Comparison of ENCODE assay signal across 8 mouse cellular contexts in the genomic region with DNA sequence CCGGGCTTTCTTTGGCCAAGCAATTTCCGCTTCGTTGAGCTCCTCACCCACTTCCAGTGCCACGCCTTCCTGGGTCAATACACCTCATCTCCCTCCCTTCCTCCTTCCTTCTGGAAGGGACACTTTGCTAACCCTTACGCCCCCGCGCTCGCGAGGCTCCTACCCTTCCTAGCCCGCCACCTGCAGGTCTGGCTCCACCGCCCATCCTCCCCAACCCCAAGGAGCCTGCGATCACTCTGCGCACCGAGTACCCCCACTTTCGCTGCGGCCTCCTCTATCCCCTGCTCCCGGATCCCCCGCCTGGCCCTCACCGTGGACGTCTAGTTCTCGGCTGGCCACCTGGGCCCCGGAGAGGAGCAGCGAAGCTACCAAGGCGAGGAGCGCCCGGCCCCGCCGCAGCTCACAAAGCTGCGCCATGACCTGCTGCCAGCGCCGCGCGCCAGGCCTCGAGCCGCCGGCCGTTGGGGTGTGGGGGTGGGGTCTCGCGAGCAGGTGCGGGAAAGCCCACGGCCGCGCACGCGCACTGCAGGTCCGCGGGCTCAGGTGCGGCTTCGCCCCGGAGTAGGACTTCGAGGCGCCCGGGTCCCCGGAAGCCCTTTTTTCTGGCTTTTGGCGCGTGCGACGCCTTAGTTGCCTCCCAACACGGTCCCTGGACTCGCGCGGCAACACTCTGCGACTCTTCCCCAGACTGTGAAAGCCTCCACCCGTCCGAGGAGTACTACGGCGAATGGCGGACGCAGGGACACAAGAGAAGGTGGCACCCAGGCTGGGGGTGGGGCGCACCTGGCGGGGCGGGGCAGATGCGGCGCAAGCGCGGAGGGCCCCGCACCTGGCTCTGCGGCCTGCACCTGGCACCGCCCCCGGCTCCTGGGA. TPM values are rescaled to one million over a fixed set of nuclear protein-coding genes. Genes with fewer than 3 reads are reported as not detected.
DNase-seq lines count a peak whose midpoint lies in the region; ATAC-seq and TF ChIP-seq lines count a peak whose summit lies in the region.

A gene (minus strand): TSS at position 712 of the 873 bp plus-strand sequence.

- H3K4me2 ChIP-seq in intestine, embryonic 16.5 days (ENCODE audit: low read depth, low read length), result peak within 1 kb of the TSS; percentile 90
- H3K4me2 ChIP-seq in limb, embryonic 13.5 days (replicated peaks), result peak within 1 kb of the TSS; percentile 98
- peak within 1 kb of the TSS; percentile 98 for H3K4me2 ChIP-seq in midbrain, embryonic 15.5 days
- peak within 1 kb of the TSS; percentile 74 for H3K4me2 ChIP-seq in stomach, embryonic 14.5 days (replicated peaks; ENCODE audit: low read depth, low read length)

- peak; percentile 62 for DNase-seq in gastrocnemius, adult 2 months
- DNase-seq in gastrocnemius, postnatal 36 days, result no peak
- DNase-seq in brain, adult 2 months (ENCODE audit: low read depth, low spot score), result peak; percentile 76
- peak; percentile 24 for DNase-seq in gastrocnemius, postnatal 25 days

- peak; percentile 44 for TF ChIP-seq CTCF in gastrocnemius, adult 2 months (IDR thresholded peaks at IDR 0.05)

- peaks cover 28% of the 10 kb centered on the region for H3K4me1 ChIP-seq in intestine, embryonic 16.5 days (ENCODE audit: control insufficient read depth, insufficient read depth, low read length)
- H3K4me1 ChIP-seq in limb, embryonic 13.5 days, result peaks cover 29% of the 10 kb centered on the region
- H3K4me1 ChIP-seq in midbrain, embryonic 15.5 days, result peaks cover 19% of the 10 kb centered on the region
- H3K4me1 ChIP-seq in stomach, embryonic 14.5 days (ENCODE audit: control insufficient read depth, insufficient read depth, low read length), result peaks cover 14% of the 10 kb centered on the region; the same call in 1 of the 2 replicates

- H3K27me3 ChIP-seq in intestine, embryonic 16.5 days (replicated peaks; ENCODE audit: control insufficient read depth, insufficient read depth, low read length), result no peaks in the 10 kb centered on the region
- peaks cover 36% of the 10 kb centered on the region for H3K27me3 ChIP-seq in limb, embryonic 13.5 days
- peaks cover 32% of the 10 kb centered on the region for H3K27me3 ChIP-seq in midbrain, embryonic 15.5 days (replicated peaks)
- 0 out of 2 replicates have a peak, but pooled peaks cover 6% of the 10 kb centered on the region for H3K27me3 ChIP-seq in stomach, embryonic 14.5 days (ENCODE audit: control insufficient read depth, insufficient read depth, low read length)

- H3K9ac ChIP-seq in intestine, embryonic 16.5 days (ENCODE audit: low read depth, low read length), result peak within 1 kb of the TSS; percentile 91
- peak within 1 kb of the TSS; percentile 74 for H3K9ac ChIP-seq in limb, embryonic 13.5 days
- H3K9ac ChIP-seq in midbrain, embryonic 15.5 days, result peak within 1 kb of the TSS; percentile 78
- H3K9ac ChIP-seq in stomach, embryonic 14.5 days (replicated peaks; ENCODE audit: low read depth, low read length), result peak within 1 kb of the TSS; percentile 57

- peak; percentile 91 for ATAC-seq in intestine, embryonic 16.5 days
- ATAC-seq in limb, embryonic 13.5 days (ENCODE audit: low FRiP score, low read depth), result peak; percentile 70; the same call in 1 of the 2 replicates
- ATAC-seq in midbrain, embryonic 15.5 days (replicated peaks), result peak; percentile 81
- peak; percentile 91 for ATAC-seq in stomach, embryonic 14.5 days (ENCODE audit: insufficient number of reproducible peaks, insufficient read depth, low FRiP score, low read depth)

- H3K36me3 ChIP-seq in intestine, embryonic 16.5 days (ENCODE audit: control insufficient read depth, insufficient read depth, low read length), result no peaks in the 10 kb centered on the region
- H3K36me3 ChIP-seq in limb, embryonic 13.5 days, result no peaks in the 10 kb centered on the region
- H3K36me3 ChIP-seq in midbrain, embryonic 15.5 days (replicated peaks), result no peaks in the 10 kb centered on the region
- H3K36me3 ChIP-seq in stomach, embryonic 14.5 days (ENCODE audit: control insufficient read depth, insufficient read depth, low read length), result no peaks in the 10 kb centered on the region

- H3K4me3 ChIP-seq in gastrocnemius, adult 2 months, result peak within 1 kb of the TSS; percentile 86
- peak within 1 kb of the TSS; percentile 75 for H3K4me3 ChIP-seq in intestine, embryonic 16.5 days (ENCODE audit: low read length)
- H3K4me3 ChIP-seq in limb, embryonic 13.5 days, result peak within 1 kb of the TSS; percentile 70
- peak within 1 kb of the TSS; percentile 64 for H3K4me3 ChIP-seq in midbrain, embryonic 15.5 days
- peak within 1 kb of the TSS; percentile 48 for H3K4me3 ChIP-seq in stomach, embryonic 14.5 days (ENCODE audit: low read depth, low read length)

- peak within 1 kb of the TSS; percentile 79 for H3K27ac ChIP-seq in gastrocnemius, adult 2 months
- peak within 1 kb of the TSS; percentile 92 for H3K27ac ChIP-seq in intestine, embryonic 16.5 days (ENCODE audit: low read length)
- H3K27ac ChIP-seq in limb, embryonic 13.5 days, result no peak within 1 kb of the TSS; the same call in 1 of the 2 replicates
- no peak within 1 kb of the TSS for H3K27ac ChIP-seq in midbrain, embryonic 15.5 days
- peak within 1 kb of the TSS; percentile 86 for H3K27ac ChIP-seq in stomach, embryonic 14.5 days (ENCODE audit: low read length)

- WGBS in intestine, embryonic 16.5 days, result under 1% methylated on average over 79 of the region's 80 CpGs
- under 1% methylated on average over 76 of the region's 80 CpGs for WGBS in limb, embryonic 13.5 days
- under 1% methylated on average over 80 of the region's 80 CpGs for WGBS in midbrain, embryonic 15.5 days
- WGBS in stomach, embryonic 14.5 days, result under 1% methylated on average over 69 of the region's 80 CpGs

- intact Hi-C loops in gastrocnemius, adult 2 months (cut with DNase I), result no loop called here
- intact Hi-C loops in gastrocnemius, postnatal 36 days (cut with DNase I), result no loop called here

- no peaks in the 10 kb centered on the region for H3K9me3 ChIP-seq in intestine, embryonic 16.5 days (ENCODE audit: control insufficient read depth, low read length)
- no peaks in the 10 kb centered on the region for H3K9me3 ChIP-seq in limb, embryonic 13.5 days
- H3K9me3 ChIP-seq in midbrain, embryonic 15.5 days, result no peaks in the 10 kb centered on the region
- H3K9me3 ChIP-seq in stomach, embryonic 14.5 days (ENCODE audit: control insufficient read depth, low read depth, low read length), result no peaks in the 10 kb centered on the region

RNA-seq across cellular contexts. Expression of the gene that starts here (rescaled TPM):
- 1 to 10 TPM; 4.7 to 6.0 TPM for total RNA-seq in gastrocnemius, adult 2 months (2021)
- total RNA-seq in gastrocnemius, postnatal 36 days (2021), result 1 to 10 TPM; 4.1 to 4.5 TPM
- 1 to 10 TPM; 3.4 to 5.2 TPM for total RNA-seq in gastrocnemius, postnatal 25 days (2021)
- polyA plus RNA-seq in intestine, embryonic 16.5 days (2015; fragmentation: Nextera tagmentation; extraction: Ambion mirVana), result 626 and 672 TPM in 2 replicates
- polyA plus RNA-seq in limb, embryonic 13.5 days (2015; fragmentation: Nextera tagmentation; extraction: Ambion mirVana), result 110 and 112 TPM in 2 replicates
- polyA plus RNA-seq in midbrain, embryonic 15.5 days (2015; fragmentation: Nextera tagmentation; extraction: Ambion mirVana), result 72.4 and 77.3 TPM in 2 replicates
- polyA plus RNA-seq in stomach, embryonic 14.5 days (2014; fragmentation: Nextera tagmentation; extraction: Ambion mirVana), result 386 and 405 TPM in 2 replicates

Comparison
In these comparisons a context has a peak if more than half of its experiments do, and no peak if none do; other contexts are left out.
1. DNase-seq: peak in gastrocnemius, adult 2 months (single experiment), brain, adult 2 months (single experiment) and gastrocnemius, postnatal 25 days (single experiment); none in gastrocnemius, postnatal 36 days (0 of 2).
2. H3K27ac ChIP-seq: peak in gastrocnemius, adult 2 months (single experiment), intestine, embryonic 16.5 days (single experiment) and stomach, embryonic 14.5 days (single experiment); none in limb, embryonic 13.5 days (single experiment) and midbrain, embryonic 15.5 days (single experiment).
3. Peak in every context shown above with its lines, with median percentiles within 50 percentile points of each other: H3K4me3 ChIP-seq, ATAC-seq, H3K4me2 ChIP-seq and H3K9ac ChIP-seq.